Mouse (Mus musculus) heart, postnatal 0 days (tissue): ENCODE measurements around the gene Btbd11.

Source experiments
- CTCF ChIP-seq: IDR thresholded peaks from 2 replicates; pipeline ENCODE4 v1.5.1; 2016; ENCODE audit warnings: antibody characterized with exemption, control low read depth, low read depth
- EP300 ChIP-seq: IDR thresholded peaks from 2 replicates; pipeline ENCODE4 v1.6.1; 2016; ENCODE audit warnings: antibody characterized with exemption, low read depth

DNA sequence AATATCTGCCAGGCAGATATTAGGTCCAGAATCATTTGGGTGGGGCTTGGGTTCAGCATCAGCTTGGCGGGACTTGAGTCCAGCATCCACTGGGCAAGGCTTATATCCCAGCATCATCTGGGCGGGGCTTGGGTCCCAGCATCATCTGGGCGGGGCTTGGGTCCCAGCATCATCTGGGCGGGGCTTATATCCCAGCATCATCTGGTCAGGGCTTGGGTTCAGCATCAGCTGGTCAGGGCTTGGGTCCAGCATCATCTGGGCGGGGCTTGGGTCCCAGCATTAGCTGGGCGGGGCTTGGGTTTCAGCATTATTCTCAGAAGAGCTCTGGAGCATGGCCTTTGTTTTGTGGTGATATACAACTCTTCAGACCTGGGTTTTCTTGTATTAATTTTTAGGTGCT lies 6.4 kb downstream of the Btbd11 start:
- TF ChIP-seq CTCF: no peak
- no peak for TF ChIP-seq EP300
